Mouse (Mus musculus) ovary, postnatal 36 days (tissue): ENCODE measurements at regions not wholly inside any gene's neighbourhood (a gene's known extent, or its start where the extent isn't known, plus 50 kb on each side); places are given as distances from the start of the nearest gene placed in this dataset.

Experiments used
- DNase-seq: peaks from one replicate; pipeline ENCODE4 v3.0.0; 2022; ENCODE audit warnings: low spot score, mixed read lengths

- no peak for DNase-seq
Measured at GRCm38 (mm10) chr8:35237279-35237678, 528.3 kb upstream of the Gm19410 start.

- no peak for DNase-seq
Measured at GRCm38 (mm10) chr8:35240884-35241283, 524.7 kb upstream of the Gm19410 start.

DNA sequence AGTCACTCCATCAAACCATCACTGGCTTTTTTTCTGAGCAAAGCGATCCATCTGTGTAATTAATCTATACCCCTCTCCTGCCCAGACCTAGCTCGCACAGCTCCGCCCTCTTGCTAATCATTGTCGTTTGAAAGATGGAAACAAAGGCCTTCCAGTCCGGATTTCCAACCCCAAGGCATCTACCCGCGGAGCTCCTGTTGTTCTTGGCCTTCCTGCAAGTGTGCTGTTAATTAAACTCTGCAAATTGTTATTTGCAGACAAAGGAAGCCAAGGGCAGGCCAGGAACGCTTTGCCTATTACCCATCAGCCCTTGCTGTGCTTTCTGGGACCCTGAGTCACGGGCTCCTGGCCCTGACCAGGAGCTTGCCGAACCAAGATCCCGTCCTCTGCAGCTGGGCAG lies 522.0 kb upstream of the Gm19410 start:
- no peak for DNase-seq

DNA sequence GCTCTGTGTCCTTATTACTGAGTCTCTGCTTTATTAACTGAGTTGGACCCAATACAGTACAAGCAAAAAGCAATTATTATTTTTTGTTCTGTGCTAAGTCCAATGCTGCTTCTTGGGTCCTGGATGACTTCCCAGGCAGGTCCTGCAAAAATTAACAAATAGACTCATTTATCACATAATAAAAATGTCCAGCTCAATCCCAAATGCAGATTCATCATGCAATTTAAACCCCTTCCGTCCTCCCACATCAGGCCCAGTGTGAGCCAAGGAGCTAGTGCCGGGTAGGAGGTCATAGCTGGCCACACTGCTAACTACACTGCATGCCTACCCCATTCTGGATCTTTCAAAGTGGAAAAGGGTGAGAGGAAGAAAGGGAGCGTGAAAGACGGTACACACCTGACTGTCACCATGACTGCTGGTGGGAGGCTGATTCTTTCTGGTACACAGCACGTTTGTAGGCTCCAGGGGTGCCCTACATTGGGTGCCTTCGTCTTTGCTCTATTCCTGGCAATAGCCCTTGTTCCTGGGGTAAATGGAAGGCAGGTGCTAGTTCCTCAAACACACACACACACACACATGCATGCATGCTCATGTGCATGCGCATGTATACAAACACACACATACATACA lies 515.7 kb upstream of the Gm19410 start:
- DNase-seq: no peak

- no peak for DNase-seq
Measured at GRCm38 (mm10) chr8:35250641-35251040, 514.9 kb upstream of the Gm19410 start.

- no peak for DNase-seq
Measured at GRCm38 (mm10) chr8:35253946-35254345, 511.6 kb upstream of the Gm19410 start.

DNA sequence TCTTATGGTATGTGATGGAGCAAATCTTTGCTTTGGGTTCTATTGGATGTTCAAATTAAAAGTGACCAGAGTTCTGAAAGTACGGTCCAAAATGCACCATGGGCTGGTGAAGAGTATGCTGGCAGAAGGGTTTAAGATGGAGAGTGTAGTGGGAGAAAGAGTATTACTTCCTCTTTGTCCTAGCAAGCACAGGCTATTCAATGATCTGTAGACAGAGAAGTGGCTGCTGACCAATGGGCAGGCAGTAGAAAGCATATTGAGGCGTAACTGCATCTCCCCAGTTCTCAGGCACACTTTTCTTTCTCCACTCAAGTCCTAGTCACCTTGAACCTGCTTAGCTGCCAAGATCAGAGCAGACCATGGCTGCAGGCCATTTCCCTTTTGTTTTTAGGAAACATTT lies 510.3 kb upstream of the Gm19410 start:
- DNase-seq: no peak

- no peak for DNase-seq
Measured at GRCm38 (mm10) chr8:35256958-35257357, 508.6 kb upstream of the Gm19410 start.

- no peak for DNase-seq
Measured at GRCm38 (mm10) chr8:35268221-35268620, 497.4 kb upstream of the Gm19410 start.

DNA sequence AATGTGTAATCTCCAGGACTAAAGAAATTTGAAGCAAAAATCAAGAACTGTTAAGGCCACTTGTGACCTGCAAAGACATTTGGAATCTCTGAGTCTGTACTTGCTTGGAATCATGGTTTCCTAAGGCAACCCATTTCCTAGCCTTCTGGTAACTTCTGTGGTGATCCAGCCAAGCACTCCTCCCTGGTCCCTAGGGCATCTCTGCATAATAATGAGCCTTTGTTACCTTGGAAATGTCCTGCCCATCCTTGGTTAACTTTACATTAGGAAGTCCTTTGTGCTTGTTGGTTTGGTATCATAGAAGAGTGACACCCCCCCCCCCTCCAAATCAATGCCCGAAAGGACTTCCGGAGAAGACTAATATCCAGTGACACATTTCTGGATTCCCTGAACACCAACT lies 496.6 kb upstream of the Gm19410 start:
- no peak for DNase-seq

DNA sequence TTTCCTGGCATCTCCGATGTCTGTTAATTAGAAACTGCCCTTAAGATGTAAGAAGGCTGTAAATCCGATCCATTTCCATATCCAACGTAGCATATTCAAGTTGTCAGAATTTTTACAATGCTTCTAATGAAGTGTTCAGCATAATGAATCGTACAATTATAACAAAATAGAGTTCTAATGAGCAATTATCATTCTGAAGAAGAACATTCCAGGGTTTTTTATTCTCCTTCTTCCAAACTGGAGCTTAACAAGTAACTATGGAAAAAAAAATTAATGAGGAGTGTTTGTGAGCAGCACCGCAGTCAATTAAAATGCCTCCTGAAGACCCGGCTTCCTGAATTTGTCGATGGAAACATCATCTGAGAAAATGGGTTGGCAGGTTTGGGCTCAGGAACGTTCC lies 489.6 kb upstream of the Gm19410 start:
- DNase-seq: no peak

GRCm38 (mm10) chr8:35276460-35276859 lies 489.1 kb upstream of the Gm19410 start:
- DNase-seq: no peak

DNA sequence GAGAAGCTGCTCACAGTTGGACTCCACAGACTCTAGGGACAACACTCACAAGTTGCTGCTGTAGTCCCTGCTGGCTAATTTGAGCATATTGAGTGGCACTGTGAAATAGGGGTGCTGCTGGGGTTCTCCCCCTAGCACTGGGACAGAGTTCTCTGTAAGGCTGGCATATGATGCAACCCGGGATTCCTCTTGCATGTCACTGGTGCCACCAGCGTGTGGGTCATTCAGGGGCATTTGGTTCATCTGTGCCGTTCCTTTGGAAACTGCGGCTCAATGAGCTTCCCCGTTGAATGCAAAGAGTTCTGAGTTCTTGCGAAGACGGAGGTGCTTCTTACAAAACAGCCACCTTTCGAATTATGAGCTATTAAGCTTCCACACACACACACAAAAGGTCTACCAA lies 486.6 kb upstream of the Gm19410 start:
- no peak for DNase-seq

DNA sequence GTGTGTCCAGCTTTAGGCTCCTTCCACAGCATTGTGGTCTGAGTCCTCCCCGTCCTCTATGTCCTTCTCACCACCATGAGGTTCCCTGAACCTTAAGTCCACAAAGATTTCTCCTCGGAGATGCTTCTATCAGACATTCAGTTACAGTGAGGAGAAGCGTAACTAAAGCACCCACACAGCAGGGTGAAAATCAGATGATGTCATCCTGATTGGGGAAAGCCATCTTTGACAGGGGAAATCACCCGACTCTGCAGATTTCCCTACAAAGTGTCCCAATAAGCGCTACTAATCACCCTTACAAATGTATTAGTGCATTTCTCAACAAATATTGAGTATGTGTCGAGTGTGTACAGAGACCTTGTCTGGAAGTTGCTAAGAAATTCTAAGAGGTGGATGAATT lies 484.8 kb upstream of the Gm19410 start:
- no peak for DNase-seq

DNA sequence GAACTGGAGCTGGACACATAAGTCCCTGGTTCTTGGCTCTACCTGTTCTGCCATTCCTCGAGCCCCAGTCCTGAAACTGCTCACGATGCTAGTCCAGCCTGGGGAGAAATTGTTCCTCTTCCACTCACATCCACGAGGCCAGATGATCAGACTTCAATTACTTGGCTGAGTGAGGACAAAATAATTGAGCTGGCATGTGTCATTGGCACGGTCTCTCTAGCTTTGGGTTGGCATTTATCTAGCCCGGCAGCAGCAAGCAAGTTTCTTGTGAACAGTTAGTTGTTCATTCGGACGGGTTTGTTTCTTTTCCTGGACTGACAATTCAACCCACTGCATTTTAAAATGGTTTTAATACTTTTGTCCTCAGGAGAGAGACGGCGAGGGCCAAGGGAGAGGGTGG lies 482.2 kb upstream of the Gm19410 start:
- DNase-seq: no peak

GRCm38 (mm10) chr8:35289018-35289417 lies 476.6 kb upstream of the Gm19410 start:
- no peak for DNase-seq

GRCm38 (mm10) chr8:35289967-35290366 lies 475.6 kb upstream of the Gm19410 start:
- DNase-seq: no peak

DNA sequence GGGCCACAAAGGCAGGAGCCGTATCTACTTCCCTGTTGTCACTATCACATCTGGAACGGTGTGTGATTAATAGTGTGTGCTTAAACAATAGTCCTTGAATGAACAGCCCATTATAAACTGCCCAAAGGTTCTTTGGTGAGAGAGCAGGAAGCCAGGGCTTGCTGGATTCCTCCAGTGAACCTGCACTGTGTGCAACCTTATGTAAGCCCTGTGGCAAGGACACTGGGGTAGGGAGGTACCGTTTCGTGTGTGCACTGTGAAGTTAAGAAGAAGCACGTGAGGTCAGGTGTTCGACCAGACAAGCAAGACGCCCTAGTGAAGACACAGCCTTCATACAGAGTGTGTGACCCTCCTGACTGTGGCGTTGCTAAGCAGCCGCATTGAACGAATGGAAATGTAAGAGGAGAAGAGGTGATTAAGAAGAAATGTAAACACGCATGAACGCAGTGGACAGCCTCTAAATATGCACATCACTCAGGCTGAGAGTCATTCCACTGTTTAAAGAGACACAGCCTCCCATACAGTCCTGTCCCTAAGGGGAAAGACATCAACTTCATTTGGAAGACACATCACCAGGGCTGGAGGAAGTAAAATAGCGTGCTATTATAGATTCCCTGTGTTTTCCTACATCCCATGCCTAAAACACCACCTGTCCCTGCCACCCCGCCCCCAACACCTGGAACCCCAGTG lies 472.0 kb upstream of the Gm19410 start:
- DNase-seq: no peak

DNA sequence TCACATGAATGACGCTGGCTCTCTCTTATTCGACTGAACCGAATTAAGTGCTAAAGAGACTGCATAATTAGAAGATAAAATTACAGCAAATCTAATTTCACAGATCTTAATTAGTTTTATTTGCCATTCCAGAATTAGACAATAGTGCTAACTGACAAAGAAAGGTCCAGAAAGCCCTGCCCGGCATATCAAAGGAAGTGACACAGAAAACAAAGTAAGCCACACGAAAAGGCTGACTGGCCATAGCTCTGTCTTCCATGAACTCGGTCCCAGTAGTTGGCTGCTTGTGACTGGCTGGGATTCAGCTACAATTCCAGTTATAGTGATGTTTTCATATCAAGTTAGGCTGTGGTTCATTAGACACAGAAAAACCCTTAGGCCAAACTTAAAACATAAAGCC lies 468.7 kb upstream of the Gm19410 start:
- no peak for DNase-seq

DNA sequence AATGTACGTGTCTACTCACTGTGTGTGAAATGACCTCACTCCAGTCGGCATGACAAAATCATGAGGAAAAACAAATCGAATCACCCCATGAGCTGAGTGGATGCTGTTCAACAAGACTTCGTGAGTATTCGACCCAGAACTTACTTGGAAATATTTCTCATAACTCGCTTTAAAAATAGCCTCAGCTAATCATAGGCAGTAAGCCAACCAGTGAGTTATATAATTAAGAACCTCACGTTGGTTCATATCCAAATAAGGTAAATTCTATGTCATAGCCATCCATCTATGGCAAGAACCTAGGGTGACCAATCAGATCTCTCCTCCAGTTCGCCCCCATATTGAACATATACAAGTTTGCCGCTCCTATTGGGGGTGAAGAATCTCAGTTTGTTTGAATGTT lies 466.5 kb upstream of the Gm19410 start:
- no peak for DNase-seq

DNA sequence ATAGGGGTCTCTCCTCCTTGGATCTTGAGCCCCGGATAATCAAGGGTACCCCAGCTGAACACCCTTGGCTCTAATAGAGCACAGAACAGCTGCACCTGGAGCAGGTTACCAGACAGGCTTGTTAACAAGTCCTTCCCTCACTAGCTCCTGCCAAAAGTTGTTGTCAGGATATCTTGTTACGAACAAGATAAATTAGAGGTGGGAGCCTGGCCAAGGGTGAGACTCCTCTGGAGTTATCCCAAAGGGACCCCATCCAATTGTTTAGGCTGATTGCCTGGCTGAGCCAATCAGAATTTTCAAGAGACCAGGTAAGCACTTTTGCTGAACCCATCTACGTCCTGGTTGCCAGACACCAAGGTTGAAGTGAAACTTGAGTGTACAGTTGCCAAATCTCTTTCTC lies 465.2 kb upstream of the Gm19410 start:
- no peak for DNase-seq

DNA sequence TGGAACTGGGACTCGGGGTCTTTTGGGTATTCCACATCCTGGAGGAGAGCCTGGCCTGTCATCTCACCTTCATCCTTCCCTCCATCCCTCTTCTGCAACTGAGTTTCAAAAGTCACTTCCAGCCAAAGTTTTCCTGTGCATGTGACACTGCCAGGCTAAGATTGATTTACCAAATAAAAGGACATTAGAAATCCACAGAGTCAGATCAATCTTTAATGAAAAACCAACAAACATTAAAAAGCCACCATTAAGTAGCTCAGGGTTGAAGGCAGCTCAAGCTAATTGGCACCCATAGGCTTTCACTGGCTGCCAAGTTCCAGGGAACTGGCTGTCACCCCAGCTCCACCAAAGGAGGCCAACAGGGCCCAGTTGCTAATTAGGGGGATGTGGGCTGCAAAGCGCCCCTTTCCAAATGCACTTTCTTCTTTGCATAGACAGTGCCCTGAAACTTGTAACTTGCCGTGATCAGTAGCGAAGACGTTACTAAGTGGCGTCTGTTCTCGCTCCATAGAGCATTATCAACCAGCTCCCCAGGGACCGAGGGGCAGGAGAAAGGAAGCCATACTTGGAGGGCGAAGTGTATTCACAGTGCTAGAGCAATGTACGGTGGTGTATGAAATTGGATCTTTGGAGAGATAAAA lies 464.6 kb upstream of the Gm19410 start:
- no peak for DNase-seq

- DNase-seq: no peak
Measured at GRCm38 (mm10) chr8:35302856-35303255, 462.7 kb upstream of the Gm19410 start.
